Mouse (Mus musculus) thymus, adult 2 months (tissue): ENCODE measurements around the gene Ttc17.

Experiments
- CTCF ChIP-seq: fragments of 200-500 bp; IDR thresholded peaks from 2 replicates; pipeline ENCODE4 v1.5.1; 2012; ENCODE audit warnings: mild to moderate bottlenecking, control low read depth, low read length, moderate library complexity, borderline replicate concordance; ENCODE audit not compliant: control insufficient read depth, poor library complexity, insufficient read depth; ENCODE audit errors: extremely low read depth
- POLR2A ChIP-seq: fragments of 200-500 bp; IDR thresholded peaks from 2 replicates; pipeline ENCODE4 v1.6.1; 2012; ENCODE audit warnings: mild to moderate bottlenecking, low read length, control low read depth, moderate library complexity; ENCODE audit not compliant: control insufficient read depth, poor library complexity, insufficient read depth; ENCODE audit errors: extremely low read depth

GRCm38 (mm10) chr2:94288086-94288485 lies 118.4 kb downstream of the Ttc17 start:
- TF ChIP-seq CTCF (no peak), POLR2A (no peak)
